Mouse (Mus musculus) gastrocnemius, adult 18-20 months (tissue): ENCODE data around the gene Polr2b. TPM values are rescaled to one million over a fixed set of nuclear protein-coding genes. Genes with fewer than 3 reads are reported as not detected.

ENCODE experiments used
- DNase-seq: peaks from one replicate; pipeline ENCODE4 v3.0.0; 2021; ENCODE audit warnings: low spot score
- microRNA-seq: library from miRNA; unstranded; fragments of <30 nt; microRNA quantifications from one replicate; pipeline ENCODE4 v1.2.0, GENCODE M21; 2021
- total RNA-seq, 2 experiments: library from RNA; stranded (reverse); gene quantifications; 2 replicates each; pipeline ENCODE4 v1.2.3; 2021

The Polr2b gene
- total RNA-seq, 2 experiments from 2014 or later, result 24.6 to 27.7 TPM

DNA sequence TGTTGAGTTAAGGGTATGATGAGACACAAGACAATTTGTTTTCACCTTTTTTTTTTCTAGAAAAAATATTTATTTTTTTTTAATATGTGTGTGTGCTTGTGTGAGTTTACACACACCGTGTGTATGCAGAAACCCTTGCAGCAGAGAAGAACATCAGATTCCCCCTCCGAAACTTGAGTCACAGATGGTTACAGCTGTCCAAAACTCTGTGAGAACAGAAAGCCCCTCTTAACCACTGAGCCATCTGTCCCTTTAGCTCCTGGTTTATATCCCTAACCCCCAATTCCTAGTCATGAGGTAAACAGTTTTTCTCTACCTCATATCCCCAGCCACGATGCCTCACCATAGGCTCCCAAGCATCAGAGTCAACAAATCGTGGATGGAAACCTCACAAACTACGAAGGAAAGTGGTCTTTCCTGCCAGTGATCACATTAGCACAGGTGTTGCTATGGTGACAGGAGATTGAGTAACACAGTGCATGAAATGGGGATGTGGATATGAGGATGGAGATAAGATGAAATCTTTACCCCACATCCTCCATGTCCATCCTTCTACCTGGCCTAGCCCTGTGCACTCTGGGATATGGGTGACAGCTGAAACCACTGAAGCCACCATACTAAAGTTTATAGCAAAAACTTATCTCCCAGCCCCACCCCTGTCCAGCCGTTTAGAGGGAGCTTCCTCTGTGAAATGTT is 76.1 kb downstream of the Polr2b start:
- no peak for DNase-seq

DNA sequence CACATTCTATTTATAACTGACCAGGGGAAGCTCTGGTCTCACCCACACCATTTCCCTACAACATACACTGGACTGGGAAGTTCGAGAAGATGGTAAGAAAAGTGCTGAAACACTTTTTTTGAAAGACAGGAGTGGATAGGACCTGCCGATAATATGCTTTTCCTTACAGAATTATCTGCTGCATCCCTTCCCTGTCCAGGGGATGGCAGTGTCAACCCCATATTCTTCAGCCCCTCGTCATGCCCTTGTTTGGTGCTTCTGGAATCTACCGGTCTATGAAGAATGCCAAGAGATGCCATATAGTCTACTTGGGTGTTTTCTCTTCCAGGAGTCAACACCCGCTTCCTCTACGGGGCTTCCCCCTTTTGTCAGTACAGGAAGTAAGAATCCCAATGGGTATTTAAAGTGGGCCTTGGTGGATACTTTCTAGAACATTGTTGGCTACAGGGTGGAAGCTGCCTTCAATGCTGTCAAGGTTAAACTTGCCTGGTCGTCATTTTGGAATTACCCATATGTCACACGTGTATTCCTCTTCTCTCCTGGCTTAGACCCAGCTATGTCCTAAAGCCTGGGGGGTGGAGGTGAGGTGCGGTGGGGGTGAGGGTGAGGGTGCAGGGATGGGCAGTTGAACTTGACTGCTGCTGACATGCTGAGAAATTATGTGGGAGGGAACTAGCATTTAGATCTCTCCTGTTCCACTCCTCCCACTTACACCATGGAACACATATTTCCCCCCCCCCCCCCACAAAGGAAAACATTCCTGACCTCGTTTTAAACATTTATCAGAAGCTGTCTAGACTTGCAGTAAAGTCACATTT is 76.9 kb downstream of the Polr2b start:
- DNase-seq, result no peak

DNA sequence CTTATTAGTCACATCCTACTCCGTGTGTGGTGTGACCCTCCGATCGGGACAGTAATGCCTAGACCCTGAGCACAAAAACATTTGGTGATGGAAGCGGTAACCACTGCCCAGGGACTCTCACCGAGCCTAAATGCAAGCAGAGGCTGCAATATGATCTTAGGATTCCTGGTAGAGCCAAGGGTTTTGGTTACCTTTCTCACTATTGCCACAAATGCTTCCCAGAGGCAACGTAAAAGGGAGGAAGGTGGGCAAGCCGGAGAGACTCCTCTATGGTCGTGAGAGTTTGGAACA is 77.4 kb downstream of the Polr2b start:
- DNase-seq, result no peak

DNA sequence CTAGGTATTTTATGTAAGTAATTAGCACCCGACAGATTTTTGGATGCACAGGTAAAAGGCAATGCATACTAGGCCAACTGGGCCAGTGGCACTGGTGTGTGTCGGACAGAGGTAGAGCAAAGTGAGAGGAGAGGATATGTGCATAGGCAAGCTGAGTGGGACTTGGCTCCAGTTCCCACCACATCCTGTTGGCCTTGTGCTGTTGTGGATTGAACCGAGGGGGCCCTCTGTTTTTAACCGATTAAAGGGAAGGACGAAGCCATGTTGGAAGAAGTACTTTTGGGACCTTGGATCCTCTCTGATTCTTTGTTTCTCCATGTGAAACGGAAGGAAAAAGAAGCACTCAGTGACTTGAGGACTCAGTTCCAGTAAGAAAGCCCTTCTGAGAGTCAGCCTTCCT is 78.4 kb downstream of the Polr2b start:
- DNase-seq, result no peak

DNA sequence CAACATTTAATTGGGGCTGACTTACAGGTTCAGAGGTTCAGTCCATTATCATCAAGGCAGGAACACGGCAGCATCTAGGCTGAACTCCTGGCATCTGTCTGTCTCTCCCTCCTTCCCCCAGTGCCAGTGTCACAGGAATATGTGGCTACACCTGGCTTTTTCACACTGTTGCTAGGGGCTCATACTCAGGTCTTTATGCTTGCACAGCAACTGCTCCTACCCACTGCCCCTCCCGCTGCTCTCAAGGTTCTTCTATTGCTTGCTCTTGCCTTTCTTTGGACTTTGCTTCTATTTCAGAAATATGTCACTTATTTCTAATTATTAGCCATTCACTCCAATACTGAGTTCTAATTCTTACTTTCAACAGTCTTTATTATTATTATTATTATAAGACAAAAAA is 80.3 kb downstream of the Polr2b start:
- no peak for DNase-seq

DNA sequence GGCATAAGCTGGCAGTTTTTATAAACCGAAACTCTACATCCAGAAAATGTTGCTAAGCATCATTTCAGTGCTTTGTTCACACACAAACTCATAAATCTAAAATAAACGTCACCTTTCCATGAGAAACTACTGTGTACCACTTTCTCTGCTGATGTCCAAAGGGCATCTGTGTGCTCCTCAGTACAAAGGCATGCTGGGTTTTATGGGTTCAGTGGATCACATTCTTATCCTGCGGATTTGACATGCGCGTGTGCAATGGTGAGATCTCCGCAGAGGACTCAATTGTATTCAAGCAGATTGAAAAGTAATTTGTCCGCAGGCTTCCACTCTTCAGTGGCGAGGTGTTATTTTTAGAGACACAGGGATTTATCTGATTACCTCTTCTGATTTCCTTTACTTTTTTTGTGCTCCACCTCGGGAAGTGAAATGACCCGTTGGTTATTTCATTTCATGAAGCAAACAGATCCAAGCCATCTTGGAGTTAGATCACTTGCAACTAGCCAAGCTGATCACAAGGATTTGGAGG is 83.2 kb downstream of the Polr2b start:
- no peak for DNase-seq

DNA sequence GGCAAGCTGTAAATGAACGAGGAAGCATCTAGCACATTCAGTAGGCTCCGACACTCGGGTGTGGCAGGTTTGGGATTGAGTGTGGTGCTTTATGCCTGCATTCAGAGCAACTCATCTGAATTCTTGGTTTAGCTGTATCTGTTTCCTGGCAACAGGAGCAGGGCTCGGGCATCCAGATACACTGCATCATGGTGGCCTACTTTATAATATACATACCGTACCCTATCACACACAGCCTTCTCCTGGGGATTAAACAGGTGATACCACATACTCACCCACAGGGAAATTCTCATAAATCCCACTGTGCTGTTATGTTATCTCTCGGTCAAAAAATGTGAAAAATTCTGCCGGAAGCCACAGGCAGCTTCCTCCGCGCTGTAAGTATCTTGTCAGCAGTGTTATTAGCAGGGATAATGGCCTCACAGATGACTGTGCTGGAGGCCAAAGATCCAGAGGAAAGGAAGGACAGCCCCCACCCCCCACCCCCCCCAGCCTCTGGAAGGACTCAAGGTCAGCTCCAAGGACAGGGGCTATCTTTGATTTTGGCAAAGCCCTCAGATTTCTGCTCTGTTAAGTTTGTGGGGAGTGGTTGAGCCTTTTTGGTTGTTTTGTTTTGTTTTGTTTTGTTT is 84.2 kb downstream of the Polr2b start:
- DNase-seq, result no peak

DNA sequence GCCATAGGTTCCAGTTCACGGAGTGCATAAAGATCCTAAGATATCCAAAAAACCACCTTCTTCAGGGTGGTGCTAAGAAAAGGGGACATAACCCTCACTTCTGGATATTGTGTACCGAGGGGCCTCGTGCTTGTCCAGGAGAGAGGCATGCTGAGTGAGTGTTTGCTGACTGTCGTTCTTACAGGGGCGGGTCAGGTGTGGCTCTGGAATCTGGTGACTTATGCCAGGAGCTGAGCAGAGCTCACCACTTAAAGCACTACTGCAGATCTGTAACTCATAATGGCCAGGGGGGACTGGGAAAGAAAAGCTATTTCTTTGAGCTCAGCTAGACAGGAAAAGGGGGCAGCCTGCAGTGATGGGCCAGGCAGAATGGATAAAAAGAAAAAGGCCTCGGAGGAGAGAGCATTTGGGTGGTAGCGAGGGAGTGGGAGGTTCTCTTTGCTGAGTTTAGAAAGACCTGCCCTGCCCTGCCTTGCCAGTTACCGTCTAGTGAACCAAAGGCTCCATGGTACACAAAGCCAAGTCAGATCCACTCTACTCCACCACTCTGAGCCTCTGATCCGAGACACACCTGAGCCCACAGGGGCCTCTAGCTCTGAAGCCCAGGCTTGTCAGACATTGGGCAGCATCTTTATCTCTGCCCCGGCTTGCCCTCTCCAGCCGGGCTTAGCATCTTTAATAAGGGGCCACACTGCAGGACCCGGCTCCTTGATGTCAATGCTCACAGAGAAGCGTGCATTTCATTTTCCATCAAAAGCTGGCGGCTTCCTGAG is 88.5 kb downstream of the Polr2b start:
- DNase-seq, result no peak

Small RNA genes within 50 kb of the gene (microRNA-seq; reads per million reads assigned to microRNA genes)
- not detected for gene Mir5098

Other genes starting within 250 kb of the Polr2b start
- gene Hopx, start 195.0 kb upstream of the Polr2b start, total RNA-seq, result 1 to 10 TPM; 2.6 to 3.3 TPM
- not detected for gene Spink2, start 98.7 kb upstream of the Polr2b start, total RNA-seq
- gene Rest, start 44.7 kb upstream of the Polr2b start, total RNA-seq, result 10 to 100 TPM in 1 of 2 experiments, 1 to 10 TPM in 1; 9.5 to 10.4 TPM
- gene Noa1, start 63 bp upstream of the Polr2b start, total RNA-seq, result 10 to 100 TPM; 15.3 to 15.9 TPM
- gene Igfbp7, start 97.9 kb downstream of the Polr2b start, total RNA-seq, result 10 to 100 TPM; 63.6 to 75.9 TPM